Mouse (Mus musculus) layer of hippocampus, adult 2 months (tissue): ENCODE measurements around the gene H2afz. TPM values are rescaled to one million over a fixed set of nuclear protein-coding genes. Genes with fewer than 3 reads are reported as not detected.
"Not testable (repeated sequence)": the region's sequence is repeated elsewhere in the genome, so short reads cannot be mapped to it uniquely, and the experiment has no call there.

ENCODE experiments used
- DNase-seq, 2 experiments: peaks; one replicate each; pipeline ENCODE4 v3.0.0; 2022; ENCODE audit warnings: low spot score in 2 of 2
- H3K27ac ChIP-seq: fragments of 200-600 bp; 2 replicates; pipeline ENCODE4 v1.8.1; 2022
- H3K4me3 ChIP-seq: fragments of 200-600 bp; 2 replicates; pipeline ENCODE4 v1.8.1; 2022; ENCODE audit warnings: mild to moderate bottlenecking
- CTCF ChIP-seq: fragments of 200-600 bp; conservative IDR thresholded peaks from 2 replicates; pipeline ENCODE4 v1.8.1; 2022; ENCODE audit warnings: antibody characterized with exemption, mild to moderate bottlenecking, moderate library complexity
- total RNA-seq, 2 experiments: library from RNA; stranded (reverse); gene quantifications; 2 replicates each; pipeline ENCODE4 v1.2.3; 2021

The H2afz gene
- total RNA-seq, 2 experiments from 2014 or later = 142 to 147 TPM

- no peak for TF ChIP-seq CTCF
- H3K4me3 ChIP-seq = no peak overlapping the region
- peak in 1 of 2 experiments; percentile 27 for DNase-seq
- H3K27ac ChIP-seq = no peak overlapping the region
Measured at GRCm38 (mm10) chr3:137900149-137900548, 35.9 kb downstream of the H2afz start.

GRCm38 (mm10) chr3:137913093-137913492, 48.8 kb downstream of the H2afz start:
- no peak for DNase-seq
- TF ChIP-seq CTCF = no peak
- no peak overlapping the region for H3K4me3 ChIP-seq
- no peak overlapping the region for H3K27ac ChIP-seq

- H3K4me3 ChIP-seq, H3K27ac ChIP-seq, DNase-seq: not testable (repeated sequence)
Measured at GRCm38 (mm10) chr3:137914567-137914966, 50.3 kb downstream of the H2afz start.

Other genes starting within 250 kb of the H2afz start
- gene Ddit4l, start 242.9 kb upstream of the H2afz start, total RNA-seq = 1 to 10 TPM; 8.7 to 8.9 TPM
- gene Gm21962, start 193.0 kb upstream of the H2afz start, total RNA-seq = not detected
- gene Dnajb14, start 3.2 kb downstream of the H2afz start, total RNA-seq = 10 to 100 TPM; 52.7 to 52.9 TPM
- 10 to 100 TPM; 64.4 to 65.3 TPM for gene Lamtor3, start 54.0 kb downstream of the H2afz start, total RNA-seq
- gene Dapp1, start 117.1 kb downstream of the H2afz start, total RNA-seq = 1 to 10 TPM; 4.2 to 5.6 TPM
- gene 1110002E22Rik, start 200.6 kb downstream of the H2afz start, total RNA-seq = 1 to 10 TPM; 2.2 to 2.5 TPM
- under 1 TPM in 1 of 2 experiments, not detected in 1; 0.22 TPM for gene Gm5105, start 202.9 kb downstream of the H2afz start, total RNA-seq